ENCODE assay signal across 23 mouse cellular contexts in the genomic region with DNA sequence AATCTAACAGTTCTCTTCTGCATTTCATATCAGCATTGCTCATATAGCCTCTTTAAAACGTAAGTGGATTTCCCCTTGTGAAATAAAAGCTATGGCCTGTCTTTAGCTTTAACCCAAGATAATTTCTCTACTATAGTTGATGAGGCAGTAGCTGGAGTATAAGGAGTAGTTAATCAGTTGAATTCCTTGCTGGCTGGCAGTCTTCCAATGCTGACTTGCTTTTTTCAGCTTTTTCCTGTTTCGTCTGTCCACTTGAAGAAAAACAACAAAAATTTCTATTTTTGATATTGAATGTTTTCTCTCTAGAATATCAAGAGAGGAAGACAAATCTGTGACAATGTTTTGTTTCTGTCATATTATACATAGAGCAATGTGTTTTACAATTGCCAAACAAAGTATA.
A peak's percentile ranks its signal among the peaks of the same experiment; 100 is the strongest.
DNase-seq lines count a peak whose midpoint lies in the region; ATAC-seq and TF ChIP-seq lines count a peak whose summit lies in the region.
"Had no signal": no experiment of that assay in that cellular context is flagged by ENCODE, and none has a peak within 500 bp of the region (broad histone marks: within the 10 kb centered on the region; RNA-seq: fewer than 3 reads in every experiment).

No protein-coding gene starts in this region.

- H3K4me1 ChIP-seq in forebrain, postnatal 0 days (ENCODE audit: insufficient read depth): no peaks in the 10 kb centered on the region
- H3K4me1 ChIP-seq in forebrain, embryonic 16.5 days (replicated peaks; ENCODE audit: control insufficient read depth, insufficient read depth, low read length): no peaks in the 10 kb centered on the region
- H3K4me1 ChIP-seq: forebrain, embryonic 13.5 days; limb, embryonic 13.5 days; liver, embryonic 13.5 days; neural tube, embryonic 15.5 days had no signal

- peak; percentile 7 for DNase-seq in forebrain, postnatal 0 days
- peak; percentile 6 to 14 for DNase-seq in kidney, postnatal 4 days
- no peak for DNase-seq in kidney, adult 9 months
- DNase-seq in right cerebral cortex, postnatal 10 days (ENCODE audit: low spot score in 2 of 2): peak; percentile 19 to 24
- no peak for DNase-seq in right cerebral cortex, adult 2 months (ENCODE audit: low spot score in 2 of 2)
- DNase-seq in ovary, postnatal 10 days (ENCODE audit: low spot score): no peak
- DNase-seq: adrenal gland, postnatal 25 days; B cell, adult 2 months; cerebellum, adult 18-20 months; gastrocnemius, postnatal 25 days; kidney, adult 8-10 months; layer of hippocampus, postnatal 36 days; liver, embryonic 13.5 days had no signal

- WGBS in forebrain, postnatal 0 days: 53% methylated on average over 2 of the region's 2 CpGs
- WGBS in forebrain, embryonic 16.5 days: 65% methylated on average over 2 of the region's 2 CpGs

- no peaks in the 10 kb centered on the region for H3K27me3 ChIP-seq in forebrain, postnatal 0 days (ENCODE audit: insufficient read depth, low read length)
- H3K27me3 ChIP-seq in forebrain, embryonic 16.5 days (replicated peaks; ENCODE audit: control insufficient read depth, insufficient read depth, low read length): no peaks in the 10 kb centered on the region
- H3K27me3 ChIP-seq: forebrain, embryonic 13.5 days; limb, embryonic 13.5 days; liver, embryonic 13.5 days; neural tube, embryonic 15.5 days; Patski had no signal

- no peaks in the 10 kb centered on the region for H3K36me3 ChIP-seq in forebrain, postnatal 0 days (ENCODE audit: insufficient read depth)
- H3K36me3 ChIP-seq in forebrain, embryonic 16.5 days (ENCODE audit: control insufficient read depth, insufficient read depth): no peaks in the 10 kb centered on the region
- H3K36me3 ChIP-seq: limb, embryonic 13.5 days; liver, embryonic 13.5 days; neural tube, embryonic 15.5 days had no signal

- no peak overlapping the region for H3K27ac ChIP-seq in forebrain, postnatal 0 days (ENCODE audit: low read depth, low read length)
- no peak overlapping the region for H3K27ac ChIP-seq in forebrain, embryonic 16.5 days (ENCODE audit: low read length)
- H3K27ac ChIP-seq: forebrain, embryonic 13.5 days; layer of hippocampus, adult 2 months; limb, embryonic 13.5 days; liver, embryonic 13.5 days; macrophage; neural tube, embryonic 15.5 days had no signal

- H3K4me3 ChIP-seq in forebrain, postnatal 0 days (ENCODE audit: low read depth, low read length): no peak overlapping the region
- no peak overlapping the region for H3K4me3 ChIP-seq in forebrain, embryonic 16.5 days (replicated peaks; ENCODE audit: low read length)
- H3K4me3 ChIP-seq: forebrain, embryonic 13.5 days; layer of hippocampus, adult 2 months; limb, embryonic 13.5 days; liver, embryonic 13.5 days; myocyte; neural tube, embryonic 15.5 days had no signal

- TF ChIP-seq CTCF in forebrain, postnatal 0 days (IDR thresholded peaks at IDR 0.05; ENCODE audit: low read depth): no peak

- H3K4me2 ChIP-seq in forebrain, postnatal 0 days (ENCODE audit: low read depth): no peak overlapping the region
- H3K4me2 ChIP-seq in forebrain, embryonic 16.5 days (ENCODE audit: low read length): no peak overlapping the region
- H3K4me2 ChIP-seq: forebrain, embryonic 13.5 days; limb, embryonic 13.5 days; liver, embryonic 13.5 days; midbrain, embryonic 11.5 days; neural tube, embryonic 15.5 days had no signal

- no peak for ATAC-seq in forebrain, postnatal 0 days
- no peak for ATAC-seq in forebrain, embryonic 16.5 days
- ATAC-seq: forebrain, embryonic 13.5 days; inflammation-experienced regulatory T-cells, adult 6 months; Patski had no signal

- no peak overlapping the region for H3K9ac ChIP-seq in forebrain, postnatal 0 days
- no peak overlapping the region for H3K9ac ChIP-seq in forebrain, embryonic 16.5 days (replicated peaks; ENCODE audit: low read depth, low read length)
- H3K9ac ChIP-seq: forebrain, embryonic 13.5 days; limb, embryonic 13.5 days; liver, embryonic 13.5 days; neural tube, embryonic 15.5 days had no signal

- no peaks in the 10 kb centered on the region for H3K9me3 ChIP-seq in forebrain, postnatal 0 days (ENCODE audit: low read length)
- H3K9me3 ChIP-seq in forebrain, embryonic 16.5 days (ENCODE audit: control insufficient read depth, low read length): no peaks in the 10 kb centered on the region
- H3K9me3 ChIP-seq: forebrain, embryonic 13.5 days; limb, embryonic 13.5 days; liver, embryonic 13.5 days; neural tube, embryonic 15.5 days had no signal

Comparison
In these comparisons a context has a peak if more than half of its experiments do, and no peak if none do; other contexts are left out.
1. DNase-seq: peak in forebrain, postnatal 0 days (single experiment), kidney, postnatal 4 days (2 of 2) and right cerebral cortex, postnatal 10 days (2 of 2); none in kidney, adult 9 months (single experiment), right cerebral cortex, adult 2 months (0 of 2) and ovary, postnatal 10 days (single experiment).